Mouse (Mus musculus) thymus, adult 2 months (tissue): Measurements from ENCODE around the gene Washc3.

Experiments used
- CTCF ChIP-seq: fragments of 200-500 bp; IDR thresholded peaks from 2 replicates; pipeline ENCODE4 v1.5.1; 2012; ENCODE audit warnings: mild to moderate bottlenecking, control low read depth, low read length, moderate library complexity, borderline replicate concordance; ENCODE audit not compliant: control insufficient read depth, poor library complexity, insufficient read depth; ENCODE audit errors: extremely low read depth
- POLR2A ChIP-seq: fragments of 200-500 bp; IDR thresholded peaks from 2 replicates; pipeline ENCODE4 v1.6.1; 2012; ENCODE audit warnings: mild to moderate bottlenecking, low read length, control low read depth, moderate library complexity; ENCODE audit not compliant: control insufficient read depth, poor library complexity, insufficient read depth; ENCODE audit errors: extremely low read depth

DNA sequence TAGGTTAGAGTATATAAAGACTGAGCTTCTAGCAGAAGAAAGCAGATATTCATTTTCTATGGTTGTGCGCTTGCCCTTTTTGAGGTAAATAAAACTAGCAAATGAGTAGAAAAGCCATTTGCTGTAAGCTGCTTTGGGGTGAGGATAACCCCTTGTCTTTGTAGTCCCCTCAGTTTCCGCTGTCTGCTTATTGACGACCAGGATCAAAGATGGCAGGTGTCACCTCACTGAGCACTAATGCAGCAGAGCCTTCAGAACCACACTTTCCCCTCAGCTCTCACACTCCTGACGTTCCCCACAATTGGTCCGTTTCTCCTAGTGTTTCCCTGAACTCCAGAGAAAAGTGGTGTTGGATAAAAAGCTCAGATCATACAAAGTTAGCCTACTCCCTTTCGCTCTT lies 2.3 kb downstream of the Washc3 start:
- TF ChIP-seq CTCF (no peak), POLR2A (no peak)
